Mouse (Mus musculus): ENCODE data around the gene Camsap1. TPM values are rescaled to one million over a fixed set of nuclear protein-coding genes. Genes with fewer than 3 reads are reported as not detected.

Camsap1 gene
- polyA plus RNA-seq, 1 experiment from 2014 or later, result 19.1 TPM

GRCm38 (mm10) chr2:25975141-25975770, 7.8 kb downstream of the Camsap1 start:
- peaks cover 5% of the 10 kb centered on the region; the same call in 1 of the 2 replicates for H3K36me3 ChIP-seq
- no peaks in the 10 kb centered on the region for H3K27me3 ChIP-seq
- no peak for ATAC-seq (ENCODE audit: insufficient number of reproducible peaks, low FRiP score, low TSS enrichment, low read depth)
- H3K27ac ChIP-seq, result no peak overlapping the region
- H3K9ac ChIP-seq, result no peak overlapping the region
- H3K4me1 ChIP-seq, result peaks cover 23% of the 10 kb centered on the region
- 87% methylated on average over 4 of the region's 4 CpGs for WGBS
- no peak overlapping the region for H3K4me2 ChIP-seq
- H3K4me3 ChIP-seq, result no peak overlapping the region
- H3K9me3 ChIP-seq, result no peaks in the 10 kb centered on the region

- peaks cover 27% of the 10 kb centered on the region for H3K36me3 ChIP-seq
- no peak overlapping the region for H3K4me3 ChIP-seq
- no peak overlapping the region for H3K27ac ChIP-seq
- WGBS, result 68% methylated on average over 2 of the region's 2 CpGs
- H3K4me1 ChIP-seq, result peaks cover 2% of the 10 kb centered on the region; the same call in 1 of the 2 replicates
- no peak overlapping the region for H3K9ac ChIP-seq
- ATAC-seq (ENCODE audit: insufficient number of reproducible peaks, low FRiP score, low TSS enrichment, low read depth), result no peak
- H3K27me3 ChIP-seq, result no peaks in the 10 kb centered on the region
- no peak overlapping the region for H3K4me2 ChIP-seq
- H3K9me3 ChIP-seq, result no peaks in the 10 kb centered on the region
Measured at GRCm38 (mm10) chr2:25970426-25970825, 12.7 kb downstream of the Camsap1 start.

DNA sequence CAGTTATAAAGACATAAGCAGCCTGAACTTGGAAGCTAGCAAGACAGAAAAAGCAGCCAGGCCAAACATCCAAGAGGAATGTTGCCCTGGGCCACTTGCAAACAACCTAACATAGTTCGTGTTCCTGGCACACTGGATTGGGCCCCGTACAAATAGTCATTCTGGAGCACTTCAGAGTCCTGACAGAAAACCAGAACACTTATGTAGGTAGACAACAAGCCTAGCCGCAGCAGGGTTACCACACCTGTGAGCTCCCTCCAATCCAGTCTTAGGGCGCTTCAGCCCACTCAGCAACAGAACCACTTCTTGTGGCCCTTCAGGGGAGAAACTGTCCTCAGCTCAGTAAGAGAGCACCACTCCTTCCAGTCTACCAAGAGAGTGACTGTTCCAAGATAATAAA, 13.8 kb downstream of the Camsap1 start:
- Histone ChIP-seq H3K27me3 (no peaks in the 10 kb centered on the region), H3K4me2 (no peak overlapping the region), H3K4me3 (no peak overlapping the region), H3K27ac (no peak overlapping the region), H3K4me1 (peaks cover 2% of the 10 kb centered on the region; the same call in 1 of the 2 replicates), H3K9ac (no peak overlapping the region), H3K36me3 (peaks cover 38% of the 10 kb centered on the region), H3K9me3 (no peaks in the 10 kb centered on the region)
- 80% methylated on average over 4 of the region's 4 CpGs for WGBS
- ATAC-seq (ENCODE audit: insufficient number of reproducible peaks, low FRiP score, low TSS enrichment, low read depth), result no peak

DNA sequence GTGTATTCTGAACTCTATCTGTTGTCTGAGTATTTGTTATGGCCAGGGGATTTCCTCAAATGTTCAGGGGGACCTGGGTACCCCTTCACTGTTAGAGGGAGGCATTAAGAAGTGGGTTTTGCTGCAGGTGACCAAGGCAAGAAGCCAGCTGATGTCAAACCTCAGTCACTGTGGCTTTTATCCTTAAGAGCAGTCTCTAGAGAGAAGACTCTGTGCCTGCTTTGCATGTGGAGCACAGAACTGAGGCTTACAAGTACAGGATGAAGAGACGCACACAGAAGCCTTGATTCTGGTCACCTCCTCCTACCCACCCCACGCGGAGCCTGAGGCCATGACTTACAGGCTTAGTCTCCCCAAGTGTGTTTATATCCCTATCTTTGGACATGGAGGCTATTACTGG, 33.8 kb downstream of the Camsap1 start:
- no peaks in the 10 kb centered on the region for H3K27me3 ChIP-seq
- H3K27ac ChIP-seq, result no peak overlapping the region
- no peak for ATAC-seq (ENCODE audit: insufficient number of reproducible peaks, low FRiP score, low TSS enrichment, low read depth)
- no peak overlapping the region for H3K9ac ChIP-seq
- H3K9me3 ChIP-seq, result no peaks in the 10 kb centered on the region
- H3K36me3 ChIP-seq, result peaks cover 71% of the 10 kb centered on the region
- no peak overlapping the region for H3K4me3 ChIP-seq
- H3K4me1 ChIP-seq, result no peaks in the 10 kb centered on the region
- WGBS, result 91% methylated on average over 3 of the region's 3 CpGs
- no peak overlapping the region for H3K4me2 ChIP-seq

DNA sequence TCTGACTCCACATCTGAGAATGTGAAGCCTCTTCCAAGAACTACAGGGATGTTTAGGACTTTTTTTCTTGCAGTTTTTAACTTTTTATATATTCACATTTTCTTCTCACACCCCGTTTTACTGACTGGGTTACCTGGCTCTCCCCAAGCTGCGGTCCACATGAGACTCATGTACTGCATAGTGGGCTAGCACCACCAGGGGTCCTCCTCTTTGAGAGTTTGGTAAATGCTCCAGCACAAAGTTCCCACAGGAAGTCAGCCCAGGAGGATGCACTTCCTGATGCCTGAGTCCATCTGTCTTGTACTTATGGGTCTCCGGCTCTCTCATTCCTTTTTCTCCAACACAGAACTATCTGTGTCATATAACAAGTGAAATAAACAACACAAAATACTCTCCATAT, 35.1 kb downstream of the Camsap1 start:
- no peak for ATAC-seq (ENCODE audit: insufficient number of reproducible peaks, low FRiP score, low TSS enrichment, low read depth)
- H3K27me3 ChIP-seq, result no peaks in the 10 kb centered on the region
- no peaks in the 10 kb centered on the region for H3K9me3 ChIP-seq
- WGBS, result 88% methylated on average over 3 of the region's 3 CpGs
- no peak overlapping the region for H3K4me2 ChIP-seq
- no peaks in the 10 kb centered on the region for H3K4me1 ChIP-seq
- H3K36me3 ChIP-seq, result peaks cover 75% of the 10 kb centered on the region
- H3K27ac ChIP-seq, result no peak overlapping the region
- no peak overlapping the region for H3K9ac ChIP-seq
- H3K4me3 ChIP-seq, result no peak overlapping the region

GRCm38 (mm10) chr2:25943822-25944221, 39.3 kb downstream of the Camsap1 start:
- Histone ChIP-seq H3K9me3 (no peaks in the 10 kb centered on the region), H3K4me3 (no peak overlapping the region), H3K9ac (no peak overlapping the region), H3K4me1 (no peaks in the 10 kb centered on the region), H3K4me2 (no peak overlapping the region), H3K27me3 (no peaks in the 10 kb centered on the region), H3K36me3 (peaks cover 81% of the 10 kb centered on the region), H3K27ac (no peak overlapping the region)
- ATAC-seq (ENCODE audit: insufficient number of reproducible peaks, low FRiP score, low TSS enrichment, low read depth), result no peak
- 83% methylated on average over 2 of the region's 2 CpGs for WGBS

GRCm38 (mm10) chr2:25940503-25940902, 42.6 kb downstream of the Camsap1 start:
- H3K27ac ChIP-seq, result no peak overlapping the region
- H3K4me1 ChIP-seq, result no peaks in the 10 kb centered on the region
- no peak overlapping the region for H3K9ac ChIP-seq
- no peak for ATAC-seq (ENCODE audit: insufficient number of reproducible peaks, low FRiP score, low TSS enrichment, low read depth)
- H3K4me3 ChIP-seq, result no peak overlapping the region
- H3K9me3 ChIP-seq, result no peaks in the 10 kb centered on the region
- no peaks in the 10 kb centered on the region for H3K27me3 ChIP-seq
- H3K36me3 ChIP-seq, result peaks cover 95% of the 10 kb centered on the region
- no peak overlapping the region for H3K4me2 ChIP-seq
- WGBS, result 83% methylated on average over 6 of the region's 6 CpGs

- peaks cover 89% of the 10 kb centered on the region for H3K36me3 ChIP-seq
- 76% methylated on average over 6 of the region's 6 CpGs for WGBS
Measured at GRCm38 (mm10) chr2:25931249-25931859, 51.7 kb downstream of the Camsap1 start.

DNA sequence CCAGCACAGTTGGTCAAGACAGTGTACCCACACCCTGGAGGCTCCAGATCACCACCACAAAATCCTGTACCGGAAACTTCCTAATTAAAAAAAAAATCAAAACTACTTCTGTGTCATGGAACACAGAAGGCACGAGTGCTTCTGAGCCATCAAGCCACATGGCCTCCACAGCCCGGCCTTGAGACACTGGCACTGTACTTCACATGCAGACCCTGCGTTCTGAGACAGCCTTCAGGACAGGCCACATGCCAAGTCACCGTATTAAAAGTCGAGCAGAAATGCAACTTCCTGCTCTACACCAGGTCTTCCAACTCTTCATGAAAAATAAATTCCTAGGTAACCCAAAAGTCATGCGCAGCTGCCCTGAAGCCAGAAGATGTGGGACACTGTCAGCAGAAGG, 55.3 kb downstream of the Camsap1 start:
- H3K27me3 ChIP-seq, result no peaks in the 10 kb centered on the region
- peaks cover 70% of the 10 kb centered on the region for H3K36me3 ChIP-seq
- no peak overlapping the region for H3K27ac ChIP-seq
- no peak overlapping the region for H3K9ac ChIP-seq
- H3K9me3 ChIP-seq, result no peaks in the 10 kb centered on the region
- H3K4me1 ChIP-seq, result no peaks in the 10 kb centered on the region
- no peak overlapping the region for H3K4me2 ChIP-seq
- ATAC-seq (ENCODE audit: insufficient number of reproducible peaks, low FRiP score, low TSS enrichment, low read depth), result no peak
- 87% methylated on average over 7 of the region's 7 CpGs for WGBS
- no peak overlapping the region for H3K4me3 ChIP-seq

More at GRCm38 (mm10) chr2:25931249-25931859, 51.7 kb downstream of the Camsap1 start:
- Histone ChIP-seq H3K27me3 (no peaks in the 10 kb centered on the region), H3K9me3 (no peaks in the 10 kb centered on the region), H3K4me1 (no peaks in the 10 kb centered on the region), H3K4me2 (no peak overlapping the region), H3K4me3 (no peak overlapping the region), H3K27ac (no peak overlapping the region), H3K9ac (no peak overlapping the region)
- ATAC-seq (ENCODE audit: insufficient number of reproducible peaks, low FRiP score, low TSS enrichment, low read depth), result no peak

DNA sequence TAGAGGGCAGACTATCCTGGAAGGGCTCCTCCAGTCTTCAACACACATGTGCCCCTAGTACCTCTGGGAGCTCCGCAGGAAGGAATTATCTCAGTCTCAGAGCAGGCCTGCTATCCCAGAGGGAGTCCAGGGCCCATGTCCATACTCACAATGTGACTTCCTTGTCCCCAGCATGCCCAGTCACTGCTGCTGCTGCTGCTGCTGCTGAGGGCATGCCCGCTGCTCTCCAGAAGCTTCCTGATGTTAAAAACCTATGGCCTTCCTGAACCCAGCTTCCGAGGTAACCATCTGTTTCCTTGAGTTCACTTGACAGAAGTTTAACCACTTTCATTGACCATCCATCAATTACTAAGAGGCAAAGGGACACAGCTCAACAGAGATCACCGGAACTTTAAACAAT, 58.1 kb downstream of the Camsap1 start:
- no peak for ATAC-seq (ENCODE audit: insufficient number of reproducible peaks, low FRiP score, low TSS enrichment, low read depth)
- no peak overlapping the region for H3K4me2 ChIP-seq
- no peak overlapping the region for H3K27ac ChIP-seq
- H3K9ac ChIP-seq, result no peak overlapping the region
- H3K4me3 ChIP-seq, result no peak overlapping the region
- H3K9me3 ChIP-seq, result no peaks in the 10 kb centered on the region
- H3K36me3 ChIP-seq, result peaks cover 49% of the 10 kb centered on the region
- 89% methylated on average over 4 of the region's 4 CpGs for WGBS
- H3K4me1 ChIP-seq, result no peaks in the 10 kb centered on the region
- H3K27me3 ChIP-seq, result no peaks in the 10 kb centered on the region

GRCm38 (mm10) chr2:25923799-25924198, 59.3 kb downstream of the Camsap1 start:
- Histone ChIP-seq H3K36me3 (peaks cover 42% of the 10 kb centered on the region), H3K9me3 (no peaks in the 10 kb centered on the region), H3K4me3 (no peak overlapping the region), H3K4me1 (no peaks in the 10 kb centered on the region), H3K27ac (no peak overlapping the region), H3K4me2 (no peak overlapping the region), H3K27me3 (no peaks in the 10 kb centered on the region), H3K9ac (no peak overlapping the region)
- WGBS, result 77% methylated on average over 2 of the region's 2 CpGs
- no peak for ATAC-seq (ENCODE audit: insufficient number of reproducible peaks, low FRiP score, low TSS enrichment, low read depth)

- peaks cover 14% of the 10 kb centered on the region; the same call in 1 of the 2 replicates for H3K36me3 ChIP-seq
- no peaks in the 10 kb centered on the region for H3K27me3 ChIP-seq
- no peak overlapping the region for H3K4me3 ChIP-seq
- H3K9ac ChIP-seq, result no peak overlapping the region
- no peaks in the 10 kb centered on the region for H3K4me1 ChIP-seq
- ATAC-seq (ENCODE audit: insufficient number of reproducible peaks, low FRiP score, low TSS enrichment, low read depth), result no peak
- H3K27ac ChIP-seq, result no peak overlapping the region
- no peak overlapping the region for H3K4me2 ChIP-seq
- H3K9me3 ChIP-seq, result no peaks in the 10 kb centered on the region
- WGBS, result 55% methylated on average over 3 of the region's 3 CpGs
Measured at GRCm38 (mm10) chr2:25919972-25920371, 63.1 kb downstream of the Camsap1 start.

Data from limb, embryonic 15.5 days (tissue).